Mouse (Mus musculus): ENCODE measurements around the gene Rdh7.
"Not testable (repeated sequence)": the region's sequence is repeated elsewhere in the genome, so short reads cannot be mapped to it uniquely, and the experiment has no call there.

Rdh7 gene

DNA sequence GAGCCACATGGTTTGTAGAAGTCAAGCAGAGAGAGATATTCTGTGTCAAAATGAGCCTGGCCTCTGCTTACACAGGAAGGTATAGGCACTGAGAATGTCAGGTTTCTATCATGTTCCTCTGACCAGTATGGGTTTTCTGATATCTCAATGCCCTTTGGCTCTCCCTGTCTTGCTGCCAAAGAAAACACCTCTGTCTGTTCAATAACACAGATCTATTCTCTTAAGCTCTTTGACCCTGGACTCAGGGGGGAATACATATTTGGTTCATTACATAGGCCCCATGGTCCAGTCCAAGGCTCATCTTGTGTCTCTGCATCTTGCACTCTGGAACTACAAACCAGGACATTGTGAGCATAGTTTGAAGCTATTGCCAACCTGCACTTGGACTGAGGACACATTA is at the start of gene Rdh7:
Gene Rdh7, minus strand, starts transcription at position 213 of the 400 bp plus-strand sequence.
- no peak for DNase-seq (ENCODE audit: low spot score in 2 of 2)

GRCm38 (mm10) chr10:127937428-127938010 is 48.9 kb upstream of the Rdh7 start:
- peak in 1 of 2 experiments; percentile 41 for DNase-seq (ENCODE audit: low spot score in 2 of 2)

DNA sequence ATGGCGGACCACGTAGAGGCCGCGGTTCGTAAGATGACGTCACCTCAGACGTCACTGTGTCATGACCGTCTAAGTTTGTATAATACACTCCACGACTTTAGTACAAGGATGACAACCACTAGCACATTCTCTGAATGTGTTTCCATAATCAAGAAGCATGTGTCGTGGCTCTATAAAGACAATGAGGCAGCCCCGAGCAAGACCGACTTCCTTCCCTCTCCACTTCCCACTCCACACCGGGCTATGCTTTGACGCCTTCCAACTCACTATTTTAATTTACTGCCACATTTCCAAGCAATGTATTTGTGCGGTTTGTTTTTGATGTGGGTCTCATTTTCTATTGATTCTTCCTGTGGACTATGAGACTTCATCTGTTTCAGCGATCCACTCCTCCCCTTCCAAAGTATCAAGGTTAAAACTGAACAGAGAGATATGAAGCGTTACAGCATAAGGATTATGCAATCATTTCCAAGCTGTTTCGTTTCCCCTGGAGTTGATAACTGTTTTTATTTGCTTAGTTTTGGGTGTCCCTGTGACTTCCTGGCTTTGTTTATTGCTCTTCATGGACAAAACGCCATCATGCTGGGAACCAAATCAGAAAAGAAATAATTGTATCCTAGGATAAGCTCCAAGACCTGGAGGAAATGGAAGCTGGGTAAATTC is 48.3 kb upstream of the Rdh7 start:
- no peak for DNase-seq (ENCODE audit: low spot score in 2 of 2)

DNA sequence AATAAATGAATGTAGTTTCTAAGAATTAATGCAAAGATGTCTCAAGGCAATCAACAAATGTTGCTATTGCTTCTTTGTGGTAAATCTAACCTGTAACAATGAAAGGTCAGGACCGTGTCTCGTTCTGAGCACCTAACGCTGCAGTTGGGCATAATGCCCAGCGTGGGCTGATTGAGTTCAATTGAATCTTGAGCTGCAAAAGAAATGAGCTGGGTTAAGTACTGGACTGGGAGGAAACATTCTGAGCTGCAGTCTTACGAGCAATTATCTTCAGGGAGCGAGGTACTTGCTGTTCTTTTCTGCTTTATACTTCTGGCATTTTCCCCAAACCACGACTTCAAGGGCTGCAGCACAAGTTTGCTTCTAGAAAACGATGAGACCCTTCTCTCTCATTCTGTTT is 47.7 kb upstream of the Rdh7 start:
- DNase-seq (ENCODE audit: low spot score in 2 of 2) = no peak

- no peak for DNase-seq (ENCODE audit: low spot score in 2 of 2)
Measured at GRCm38 (mm10) chr10:127932290-127932926, 43.8 kb upstream of the Rdh7 start.

GRCm38 (mm10) chr10:127927737-127928136 is 39.1 kb upstream of the Rdh7 start:
- DNase-seq (ENCODE audit: low spot score in 2 of 2) = no peak

- no peak for DNase-seq (ENCODE audit: low spot score in 2 of 2)
Measured at GRCm38 (mm10) chr10:127924597-127925378, 36.2 kb upstream of the Rdh7 start.

DNA sequence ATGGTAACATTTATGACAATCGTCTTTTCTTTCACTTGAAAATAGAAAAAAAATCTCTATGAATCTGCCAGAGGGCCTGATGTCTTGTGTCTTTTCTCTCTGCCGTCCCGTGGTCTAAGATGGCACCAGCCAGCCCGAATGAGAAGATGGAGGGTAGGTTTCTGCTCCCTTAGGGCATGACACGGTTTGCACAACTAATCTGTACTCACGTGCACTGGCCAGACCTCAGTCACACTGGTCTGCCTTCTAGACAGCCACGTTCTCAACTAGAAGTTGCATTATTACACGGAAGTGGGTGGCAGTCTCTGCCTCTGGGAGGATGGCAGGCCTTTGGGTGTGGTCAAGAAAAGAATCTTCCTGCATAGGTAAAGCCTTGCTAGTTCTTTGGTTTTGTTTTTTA is 34.4 kb upstream of the Rdh7 start:
- no peak for DNase-seq (ENCODE audit: low spot score in 2 of 2)

DNA sequence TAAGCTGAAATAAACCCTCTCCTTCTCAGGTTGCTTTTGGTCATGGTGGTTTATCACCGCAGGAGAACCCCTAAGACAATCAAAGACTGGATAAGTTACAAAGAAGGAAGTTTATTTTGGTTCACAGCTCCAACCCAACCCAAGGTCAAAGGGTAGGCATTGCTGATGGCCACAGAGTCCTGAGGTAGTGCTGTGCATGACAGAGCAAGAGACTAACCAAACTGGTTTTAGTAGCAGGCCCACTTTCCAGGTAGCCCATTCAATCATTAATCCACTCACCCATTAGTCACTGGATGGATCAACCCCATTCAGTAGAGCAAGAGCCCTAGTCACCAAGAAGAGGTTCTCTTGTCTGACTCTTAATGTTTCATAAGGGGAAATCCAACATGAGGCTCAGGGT is 33.6 kb upstream of the Rdh7 start:
- no peak for DNase-seq (ENCODE audit: low spot score in 2 of 2)

- DNase-seq (ENCODE audit: low spot score in 2 of 2) = no peak
Measured at GRCm38 (mm10) chr10:127917651-127918050, 29.0 kb upstream of the Rdh7 start.

GRCm38 (mm10) chr10:127917183-127917582 is 28.6 kb upstream of the Rdh7 start:
- DNase-seq (ENCODE audit: low spot score in 2 of 2) = not testable (repeated sequence)

- no peak for DNase-seq (ENCODE audit: low spot score in 2 of 2)
Measured at GRCm38 (mm10) chr10:127915578-127915977, 27.0 kb upstream of the Rdh7 start.

- no peak for DNase-seq (ENCODE audit: low spot score in 2 of 2)
Measured at GRCm38 (mm10) chr10:127907386-127907951, 18.9 kb upstream of the Rdh7 start.

GRCm38 (mm10) chr10:127906138-127906537 is 17.5 kb upstream of the Rdh7 start:
- no peak for DNase-seq (ENCODE audit: low spot score in 2 of 2)

DNA sequence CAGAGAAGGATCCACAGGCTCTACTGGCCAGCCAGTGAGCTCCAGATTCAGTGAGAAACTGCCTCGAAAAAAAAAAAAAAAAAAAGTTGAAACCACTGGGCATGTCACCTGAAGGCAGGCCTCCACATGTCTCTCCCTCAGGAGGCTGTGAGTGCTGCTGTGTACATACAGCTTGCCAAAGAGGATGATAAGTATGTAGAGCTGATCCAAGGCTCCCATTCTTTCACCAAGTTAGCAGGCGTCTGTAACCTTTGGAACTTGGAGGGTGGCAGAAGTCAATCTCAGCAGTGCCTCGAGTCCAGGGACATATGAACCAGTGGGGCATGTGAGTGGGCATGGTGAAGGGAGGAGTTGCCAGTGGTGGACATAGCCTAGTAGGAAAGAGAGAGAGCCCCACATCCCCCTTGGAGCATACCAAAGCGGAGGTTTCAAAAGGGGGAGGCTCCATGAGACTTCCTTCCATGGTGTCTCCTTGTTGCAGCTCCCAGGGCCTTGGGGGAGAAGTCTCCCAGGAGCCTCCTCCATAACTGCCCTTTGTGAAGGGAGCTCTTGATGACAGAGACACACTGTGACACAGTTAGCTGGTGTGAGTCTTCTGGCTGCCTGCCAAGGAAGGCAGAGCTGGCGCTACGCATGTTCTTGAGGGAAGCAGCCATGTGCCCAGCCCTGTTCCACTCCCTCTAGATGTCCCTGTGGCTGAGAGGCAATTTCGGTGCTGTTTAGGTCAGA is 16.3 kb upstream of the Rdh7 start:
- peak in 1 of 2 experiments; percentile 27 for DNase-seq (ENCODE audit: low spot score in 2 of 2)

DNA sequence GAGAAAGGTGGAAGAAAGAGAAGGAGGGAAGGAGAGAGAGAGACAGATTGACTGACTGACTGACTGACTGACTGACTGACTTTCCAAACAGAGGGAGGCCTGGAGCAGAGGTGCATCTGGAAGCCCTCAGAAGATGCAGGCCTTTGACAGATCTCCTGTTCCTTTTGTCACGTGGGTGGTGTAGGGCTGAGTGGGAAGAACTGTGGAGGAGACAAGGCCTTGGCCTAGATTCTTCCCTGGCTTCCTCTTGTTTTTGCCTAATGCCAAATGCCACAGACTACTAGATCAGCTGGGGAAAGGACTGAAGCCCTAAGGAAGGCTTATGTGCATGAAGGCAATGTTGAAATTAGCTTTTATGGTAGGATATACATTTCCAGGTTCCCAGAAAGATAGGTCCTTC is 14.5 kb upstream of the Rdh7 start:
- no peak for DNase-seq (ENCODE audit: low spot score in 2 of 2)

DNA sequence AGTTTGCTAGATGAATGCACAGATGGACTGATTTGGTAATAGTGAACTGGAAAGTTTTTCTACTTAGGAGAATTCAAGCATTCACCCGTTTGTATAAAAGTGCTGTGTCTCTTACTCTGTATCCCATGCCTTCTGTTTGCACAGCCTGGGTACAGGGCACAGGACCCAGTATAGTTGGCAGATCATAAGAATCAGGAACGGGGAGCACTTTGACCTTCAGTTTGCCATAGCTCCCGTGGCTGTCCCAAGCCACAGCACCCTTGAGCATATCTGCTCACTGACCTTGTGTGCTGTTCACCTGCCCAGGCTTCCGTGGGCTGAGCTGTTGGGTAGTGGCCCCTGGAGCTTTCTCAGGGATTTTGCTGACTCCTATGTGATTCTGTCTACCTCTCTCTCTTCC is 13.1 kb upstream of the Rdh7 start:
- no peak for DNase-seq (ENCODE audit: low spot score in 2 of 2)

GRCm38 (mm10) chr10:127899783-127900182 is 11.2 kb upstream of the Rdh7 start:
- no peak for DNase-seq (ENCODE audit: low spot score in 2 of 2)

GRCm38 (mm10) chr10:127898218-127898617 is 9.6 kb upstream of the Rdh7 start, which contains the start of gene Sdr9c7:
Gene Sdr9c7 (plus strand): TSS chr10:127898518.
- no peak for DNase-seq (ENCODE audit: low spot score in 2 of 2)

DNA sequence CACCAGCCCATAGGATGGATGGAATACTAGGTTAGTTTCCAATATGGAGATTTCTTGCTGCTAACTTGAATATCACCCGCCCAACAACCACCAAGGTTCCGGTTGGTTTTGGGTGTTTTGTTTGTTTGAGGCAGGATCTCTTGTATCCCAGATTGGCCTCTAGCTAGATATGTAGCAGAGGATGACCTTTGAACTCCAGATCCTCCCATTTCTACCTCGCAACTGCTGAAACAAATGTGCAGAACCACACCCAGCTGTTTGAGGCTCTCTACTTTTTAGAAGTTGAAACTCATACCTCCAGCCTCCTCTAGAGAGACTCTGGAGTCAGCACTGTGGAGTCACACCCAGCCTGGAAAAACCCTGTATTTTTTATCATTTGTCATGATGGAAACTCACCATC is 8.9 kb upstream of the Rdh7 start:
- DNase-seq (ENCODE audit: low spot score in 2 of 2) = no peak

DNA sequence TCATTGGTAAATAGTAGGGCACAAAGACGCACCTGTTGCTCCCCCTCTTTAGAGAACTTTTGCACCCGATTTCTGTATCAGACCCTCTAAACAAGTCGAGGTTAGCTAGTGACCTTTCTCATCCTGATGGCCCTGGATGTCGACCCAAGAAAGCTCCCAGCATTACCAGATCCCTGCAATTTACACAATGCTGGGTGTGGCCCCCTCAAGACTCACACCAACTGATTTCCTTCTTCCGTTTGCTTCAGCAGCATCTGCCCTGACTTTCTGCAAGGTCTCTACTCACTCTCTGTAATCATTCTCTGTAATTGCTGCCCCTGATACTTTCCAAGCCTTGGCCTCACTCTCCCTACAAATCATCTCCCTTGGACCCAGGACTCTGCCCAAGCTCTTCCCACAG is 8.1 kb upstream of the Rdh7 start:
- DNase-seq (ENCODE audit: low spot score in 2 of 2) = no peak
